Mouse (Mus musculus) R1 (cell line): ENCODE data around the gene Rnf10.

Source experiments
- DNase-seq: peaks from one replicate; pipeline ENCODE4 v3.0.0-alpha.2; 2018; ENCODE audit warnings: low read depth, low spot score

Rnf10 gene

GRCm38 (mm10) chr5:115235323-115235771 lies 37.4 kb downstream of the Rnf10 start:
- DNase-seq: peak; percentile 66

- no peak for DNase-seq
These were observed 38.2 kb downstream of the Rnf10 start for GRCm38 (mm10) chr5:115234519-115234918.

GRCm38 (mm10) chr5:115233031-115233780 lies 39.5 kb downstream of the Rnf10 start:
- peak; percentile 76 for DNase-seq

- peak; percentile 44 for DNase-seq
These were observed 40.2 kb downstream of the Rnf10 start for GRCm38 (mm10) chr5:115232516-115232915.

GRCm38 (mm10) chr5:115231552-115232120 lies 41.1 kb downstream of the Rnf10 start:
- DNase-seq: no peak

- peak; percentile 36 for DNase-seq
These were observed 41.7 kb downstream of the Rnf10 start for GRCm38 (mm10) chr5:115230830-115231551.

GRCm38 (mm10) chr5:115222485-115222884 lies 50.2 kb downstream of the Rnf10 start:
- DNase-seq: peak; percentile 56

GRCm38 (mm10) chr5:115220931-115221640 lies 51.6 kb downstream of the Rnf10 start:
- DNase-seq: no peak

- no peak for DNase-seq
These were observed 54.7 kb downstream of the Rnf10 start for GRCm38 (mm10) chr5:115217998-115218397.

- no peak for DNase-seq
These were observed 57.2 kb downstream of the Rnf10 start for GRCm38 (mm10) chr5:115215273-115216185.

GRCm38 (mm10) chr5:115214864-115215263 lies 57.8 kb downstream of the Rnf10 start:
- peak; percentile 49 for DNase-seq

- no peak for DNase-seq
These were observed 59.8 kb downstream of the Rnf10 start for GRCm38 (mm10) chr5:115212861-115213260.

GRCm38 (mm10) chr5:115212451-115212850 lies 60.2 kb downstream of the Rnf10 start:
- DNase-seq: no peak

GRCm38 (mm10) chr5:115210380-115210779 lies 62.3 kb downstream of the Rnf10 start:
- peak; percentile 79 for DNase-seq

GRCm38 (mm10) chr5:115208601-115209000 lies 64.1 kb downstream of the Rnf10 start:
- peak; percentile 38 for DNase-seq

GRCm38 (mm10) chr5:115207892-115208291 lies 64.8 kb downstream of the Rnf10 start:
- no peak for DNase-seq

- no peak for DNase-seq
These were observed 65.5 kb downstream of the Rnf10 start for GRCm38 (mm10) chr5:115207244-115207643.

GRCm38 (mm10) chr5:115204562-115205311 lies 68.0 kb downstream of the Rnf10 start:
- DNase-seq: peak; percentile 49

GRCm38 (mm10) chr5:115203735-115204561 lies 68.8 kb downstream of the Rnf10 start:
- DNase-seq: peak; percentile 87
